Mouse (Mus musculus): ENCODE data around the gene Stk24. TPM values are rescaled to one million over a fixed set of nuclear protein-coding genes. Genes with fewer than 3 reads are reported as not detected.

Gene Stk24
- polyA plus RNA-seq, 1 experiment, result 8.5 TPM

DNA sequence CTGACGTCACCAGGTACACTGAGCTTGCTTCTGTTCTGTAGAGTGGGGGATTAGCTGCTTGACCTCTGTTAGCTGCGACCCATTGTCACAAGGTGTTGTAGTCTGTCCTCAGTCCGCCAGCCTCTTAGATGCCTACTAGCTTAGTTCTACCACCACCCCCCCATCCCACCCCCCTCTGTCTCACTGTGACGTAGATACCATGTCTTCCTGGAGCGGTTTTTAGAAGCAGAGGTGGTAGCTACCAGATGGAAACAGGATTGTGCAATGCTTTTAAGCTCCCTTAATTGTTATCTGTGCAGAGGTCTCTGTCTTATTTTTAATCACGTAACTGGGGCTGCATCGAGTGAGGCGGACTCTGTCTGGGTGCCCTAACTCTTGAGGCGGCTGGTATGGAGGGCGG is 124.9 kb downstream of the Stk24 start:
- Histone ChIP-seq H3K4me3 (ENCODE audit: control insufficient read depth, low read depth, low read length) (no peak overlapping the region), H3K36me3 (ENCODE audit: control insufficient read depth, insufficient read depth, low read length) (no peaks in the 10 kb centered on the region), H3K27me3 (ENCODE audit: control insufficient read depth, insufficient read depth, low read length) (no peaks in the 10 kb centered on the region), H3K27ac (ENCODE audit: control insufficient read depth, insufficient read depth, low read depth, low read length) (no peak overlapping the region), H3K4me1 (ENCODE audit: control insufficient read depth, insufficient read depth, low read length) (no peaks in the 10 kb centered on the region)
- no peak for TF ChIP-seq CTCF (IDR thresholded peaks at IDR 0.05; ENCODE audit: control insufficient read depth, insufficient read depth, insufficient replicate concordance, low read depth, low read length)
- TF ChIP-seq POLR2A (IDR thresholded peaks at IDR 0.05; ENCODE audit: control insufficient read depth, low read depth, low read length), result no peak

DNA sequence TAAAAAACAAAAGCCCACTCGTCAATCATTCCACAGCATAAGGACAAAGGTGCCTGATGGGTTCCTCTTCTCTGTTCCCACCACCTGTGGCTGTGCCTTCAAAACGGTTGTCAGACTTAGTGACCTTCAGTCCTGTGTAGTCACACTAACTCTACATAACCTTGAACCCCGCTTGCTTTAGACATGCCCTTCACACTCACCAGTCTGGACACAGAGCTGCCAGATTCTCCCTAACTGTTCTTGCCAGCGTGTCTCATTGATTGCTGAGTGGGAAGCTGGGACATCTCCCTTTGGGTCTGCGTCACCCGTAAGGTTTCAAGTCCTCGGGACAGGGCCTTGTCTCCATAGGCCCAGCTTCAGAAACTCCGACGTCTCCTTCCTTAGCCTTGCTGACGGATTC is 127.3 kb downstream of the Stk24 start:
- no peaks in the 10 kb centered on the region for H3K4me1 ChIP-seq (ENCODE audit: control insufficient read depth, insufficient read depth, low read length)
- H3K36me3 ChIP-seq (ENCODE audit: control insufficient read depth, insufficient read depth, low read length), result no peaks in the 10 kb centered on the region
- H3K4me3 ChIP-seq (ENCODE audit: control insufficient read depth, low read depth, low read length), result no peak overlapping the region
- H3K27me3 ChIP-seq (ENCODE audit: control insufficient read depth, insufficient read depth, low read length), result no peaks in the 10 kb centered on the region
- TF ChIP-seq CTCF (IDR thresholded peaks at IDR 0.05; ENCODE audit: control insufficient read depth, insufficient read depth, insufficient replicate concordance, low read depth, low read length) (no peak), POLR2A (IDR thresholded peaks at IDR 0.05; ENCODE audit: control insufficient read depth, low read depth, low read length) (no peak)
- no peak overlapping the region for H3K27ac ChIP-seq (ENCODE audit: control insufficient read depth, insufficient read depth, low read depth, low read length)

DNA sequence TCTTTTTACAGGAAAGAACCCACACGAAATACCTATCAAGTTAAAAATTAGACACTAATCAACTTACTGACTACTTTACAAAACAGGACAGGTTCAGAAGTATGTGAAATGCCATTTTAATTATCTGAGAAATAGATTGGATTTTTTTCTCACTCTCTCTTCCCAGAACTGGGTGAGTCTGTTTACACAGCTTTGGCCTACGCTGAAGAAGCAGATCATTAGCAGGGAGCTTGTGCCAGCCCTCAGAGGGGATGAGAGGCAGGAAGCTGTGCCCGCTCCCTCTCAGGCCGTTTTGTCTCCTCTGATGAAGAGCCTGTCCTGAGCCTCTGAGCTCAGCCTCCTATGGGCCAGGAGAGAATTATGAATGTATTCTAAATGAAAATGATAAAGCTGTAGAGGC is 128.1 kb downstream of the Stk24 start:
- Histone ChIP-seq H3K4me3 (ENCODE audit: control insufficient read depth, low read depth, low read length) (no peak overlapping the region), H3K27ac (ENCODE audit: control insufficient read depth, insufficient read depth, low read depth, low read length) (no peak overlapping the region), H3K4me1 (ENCODE audit: control insufficient read depth, insufficient read depth, low read length) (no peaks in the 10 kb centered on the region), H3K36me3 (ENCODE audit: control insufficient read depth, insufficient read depth, low read length) (no peaks in the 10 kb centered on the region), H3K27me3 (ENCODE audit: control insufficient read depth, insufficient read depth, low read length) (no peaks in the 10 kb centered on the region)
- TF ChIP-seq CTCF (IDR thresholded peaks at IDR 0.05; ENCODE audit: control insufficient read depth, insufficient read depth, insufficient replicate concordance, low read depth, low read length) (no peak), POLR2A (IDR thresholded peaks at IDR 0.05; ENCODE audit: control insufficient read depth, low read depth, low read length) (no peak)

DNA sequence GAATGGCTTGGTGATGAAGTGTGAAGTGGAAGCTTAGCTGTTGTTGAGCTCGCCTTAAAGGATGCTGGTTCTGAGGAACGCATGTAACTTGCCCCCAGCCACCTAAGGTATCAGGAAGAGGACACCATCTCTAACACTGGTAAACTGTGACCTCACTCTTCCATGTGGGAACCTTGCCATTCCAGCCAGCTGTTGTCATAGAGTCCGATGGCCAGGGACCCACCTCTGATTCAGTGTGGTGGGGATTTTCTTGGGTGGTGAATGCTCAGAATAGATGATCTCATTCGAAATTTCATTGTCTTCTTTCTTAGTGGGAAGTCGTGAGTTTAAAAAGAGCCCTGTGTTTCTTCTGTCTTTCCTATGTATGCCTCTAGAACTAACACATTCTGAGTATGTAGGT is 128.7 kb downstream of the Stk24 start:
- no peak overlapping the region for H3K4me3 ChIP-seq (ENCODE audit: control insufficient read depth, low read depth, low read length)
- H3K4me1 ChIP-seq (ENCODE audit: control insufficient read depth, insufficient read depth, low read length), result no peaks in the 10 kb centered on the region
- H3K27ac ChIP-seq (ENCODE audit: control insufficient read depth, insufficient read depth, low read depth, low read length), result no peak overlapping the region
- TF ChIP-seq CTCF (IDR thresholded peaks at IDR 0.05; ENCODE audit: control insufficient read depth, insufficient read depth, insufficient replicate concordance, low read depth, low read length), result no peak
- TF ChIP-seq POLR2A (IDR thresholded peaks at IDR 0.05; ENCODE audit: control insufficient read depth, low read depth, low read length), result no peak
- H3K36me3 ChIP-seq (ENCODE audit: control insufficient read depth, insufficient read depth, low read length), result no peaks in the 10 kb centered on the region
- no peaks in the 10 kb centered on the region for H3K27me3 ChIP-seq (ENCODE audit: control insufficient read depth, insufficient read depth, low read length)

DNA sequence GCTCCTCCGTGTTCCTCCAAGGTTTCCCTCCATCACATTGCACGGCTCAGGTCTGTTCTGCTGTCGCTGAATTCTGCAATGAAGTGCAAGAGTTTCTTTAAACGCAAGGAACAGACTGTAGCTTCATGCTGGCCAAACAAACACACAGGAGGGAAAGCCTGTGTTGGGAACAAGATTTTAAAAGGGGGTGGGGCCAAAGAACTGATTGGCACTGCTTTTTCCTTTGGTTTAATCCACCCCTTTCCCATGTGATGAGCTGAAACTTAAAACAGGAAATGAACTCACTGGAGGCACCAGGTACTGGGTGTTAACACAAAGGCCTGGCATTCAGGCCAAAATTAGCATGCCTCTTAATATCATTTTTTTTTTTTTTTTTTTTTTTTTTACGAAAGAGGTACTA is 131.5 kb downstream of the Stk24 start:
- Histone ChIP-seq H3K36me3 (ENCODE audit: control insufficient read depth, insufficient read depth, low read length) (no peaks in the 10 kb centered on the region), H3K27ac (ENCODE audit: control insufficient read depth, insufficient read depth, low read depth, low read length) (no peak overlapping the region)

DNA sequence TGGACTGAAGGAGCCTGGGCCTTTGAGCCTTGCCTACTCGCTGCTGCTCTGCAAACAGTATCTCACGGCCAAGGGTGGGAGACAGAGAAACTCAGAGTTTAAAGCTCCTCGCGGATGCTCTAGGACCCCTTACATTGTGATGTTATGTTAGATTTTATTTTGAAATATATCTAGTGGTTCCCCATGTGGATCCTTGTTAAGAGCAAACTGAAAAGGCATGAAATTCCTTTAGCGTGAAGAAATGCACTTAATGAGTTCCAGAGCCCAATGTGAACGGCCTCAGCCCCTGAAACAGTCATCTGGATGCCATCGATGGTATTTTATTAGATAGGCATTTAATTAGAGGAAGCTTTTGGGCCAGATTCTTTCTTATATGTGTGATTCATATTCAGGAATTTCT is 132.5 kb downstream of the Stk24 start:
- Histone ChIP-seq H3K27me3 (ENCODE audit: control insufficient read depth, insufficient read depth, low read length) (no peaks in the 10 kb centered on the region), H3K4me1 (ENCODE audit: control insufficient read depth, insufficient read depth, low read length) (no peaks in the 10 kb centered on the region), H3K36me3 (ENCODE audit: control insufficient read depth, insufficient read depth, low read length) (no peaks in the 10 kb centered on the region), H3K27ac (ENCODE audit: control insufficient read depth, insufficient read depth, low read depth, low read length) (no peak overlapping the region), H3K4me3 (ENCODE audit: control insufficient read depth, low read depth, low read length) (no peak overlapping the region)
- TF ChIP-seq CTCF (IDR thresholded peaks at IDR 0.05; ENCODE audit: control insufficient read depth, insufficient read depth, insufficient replicate concordance, low read depth, low read length), result no peak
- no peak for TF ChIP-seq POLR2A (IDR thresholded peaks at IDR 0.05; ENCODE audit: control insufficient read depth, low read depth, low read length)

More for the DNA sequence above, 131.5 kb downstream of the Stk24 start:
- TF ChIP-seq CTCF (IDR thresholded peaks at IDR 0.05; ENCODE audit: control insufficient read depth, insufficient read depth, insufficient replicate concordance, low read depth, low read length) (no peak), POLR2A (IDR thresholded peaks at IDR 0.05; ENCODE audit: control insufficient read depth, low read depth, low read length) (no peak)
- H3K27me3 ChIP-seq (ENCODE audit: control insufficient read depth, insufficient read depth, low read length), result no peaks in the 10 kb centered on the region
- H3K4me3 ChIP-seq (ENCODE audit: control insufficient read depth, low read depth, low read length), result no peak overlapping the region
- no peaks in the 10 kb centered on the region for H3K4me1 ChIP-seq (ENCODE audit: control insufficient read depth, insufficient read depth, low read length)

DNA sequence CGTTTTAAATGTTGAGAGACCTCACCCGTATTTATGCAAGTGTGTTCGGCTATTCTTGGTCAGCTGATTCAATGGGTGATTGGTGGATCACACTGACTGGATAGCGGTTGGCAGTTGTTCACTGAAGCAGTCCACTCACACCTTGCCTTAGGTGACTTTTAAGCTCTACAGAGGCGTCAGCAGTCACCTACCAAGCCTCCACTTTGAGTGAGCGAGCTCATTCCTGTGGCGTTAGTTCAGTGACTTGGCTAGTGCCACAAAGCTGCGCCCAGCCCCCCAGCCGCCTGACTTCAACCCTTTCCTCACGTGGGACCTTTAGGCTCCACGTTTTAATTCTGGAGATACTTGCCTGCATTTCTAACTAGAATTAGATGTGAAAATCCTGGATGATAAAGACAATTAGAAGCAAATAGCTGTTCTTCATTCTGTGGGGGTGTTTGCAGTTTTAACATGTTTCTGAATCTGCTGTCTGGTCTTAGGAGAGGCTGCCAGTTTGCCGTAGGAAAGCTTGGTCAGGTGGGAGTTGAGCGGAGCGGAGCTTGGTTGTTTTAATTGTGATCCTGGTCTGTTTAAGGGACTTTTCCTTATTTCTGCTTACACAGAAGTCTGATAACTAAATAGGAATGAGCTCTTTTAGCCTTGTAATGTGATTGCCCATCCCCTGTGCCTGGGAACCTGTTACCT is 133.6 kb downstream of the Stk24 start:
- Histone ChIP-seq H3K4me1 (ENCODE audit: control insufficient read depth, insufficient read depth, low read length) (no peaks in the 10 kb centered on the region), H3K27me3 (ENCODE audit: control insufficient read depth, insufficient read depth, low read length) (no peaks in the 10 kb centered on the region), H3K4me3 (ENCODE audit: control insufficient read depth, low read depth, low read length) (no peak overlapping the region), H3K36me3 (ENCODE audit: control insufficient read depth, insufficient read depth, low read length) (no peaks in the 10 kb centered on the region), H3K27ac (ENCODE audit: control insufficient read depth, insufficient read depth, low read depth, low read length) (no peak overlapping the region)
- TF ChIP-seq POLR2A (IDR thresholded peaks at IDR 0.05; ENCODE audit: control insufficient read depth, low read depth, low read length) (no peak), CTCF (IDR thresholded peaks at IDR 0.05; ENCODE audit: control insufficient read depth, insufficient read depth, insufficient replicate concordance, low read depth, low read length) (no peak)

Data from testis, adult 2 months (tissue).